Mouse (Mus musculus) olfactory bulb, adult 2 months (tissue): ENCODE measurements at regions not wholly inside any gene's neighbourhood (a gene's known extent, or its start where the extent isn't known, plus 50 kb on each side); places are given as distances from the start of the nearest gene placed in this dataset.

Experiments
- H3K27ac ChIP-seq: fragments of 200-500 bp; 2 replicates; pipeline ENCODE4 v1.5.1; 2012; ENCODE audit warnings: low read depth, low read length; ENCODE audit not compliant: insufficient read depth
- H3K4me1 ChIP-seq: fragments of 200-500 bp; 2 replicates; pipeline ENCODE4 v1.6.1; 2012; ENCODE audit warnings: low read length; ENCODE audit not compliant: control insufficient read depth, insufficient read depth
- H3K4me3 ChIP-seq: fragments of 200-500 bp; 2 replicates; pipeline ENCODE4 v1.5.1; 2012; ENCODE audit warnings: mild to moderate bottlenecking, low read depth, low read length, moderate library complexity; ENCODE audit not compliant: insufficient read depth
- CTCF ChIP-seq: fragments of 200-500 bp; IDR thresholded peaks from 2 replicates; pipeline ENCODE4 v1.5.1; 2012; ENCODE audit warnings: low read depth, mild to moderate bottlenecking, low read length, moderate library complexity; ENCODE audit not compliant: insufficient read depth
- POLR2A ChIP-seq: fragments of 200-500 bp; IDR thresholded peaks from 2 replicates; pipeline ENCODE4 v1.6.1; 2012; ENCODE audit warnings: mild to moderate bottlenecking, low read depth, low read length, moderate library complexity; ENCODE audit not compliant: insufficient read depth
- WGBS: fragments of 180-500 bp; shearing (Covaris S2); methylation state at CpG from one replicate; pipeline ENCODE4 v1.1.7; 2018; 5-methylcytosine and 5-hydroxymethylcytosine counted together

- no peak overlapping the region for H3K4me3 ChIP-seq
- WGBS: 17% methylated on average over 6 of the region's 6 CpGs
- TF ChIP-seq CTCF (no peak), POLR2A (no peak)
- peaks cover 11% of the 10 kb centered on the region for H3K4me1 ChIP-seq
- peak overlapping the region; percentile 56; the same call in 1 of the 2 replicates for H3K27ac ChIP-seq
Measured at GRCm38 (mm10) chr9:61862071-61862480, 52.3 kb downstream of the Rplp1 start.

- 57% methylated on average over 2 of the region's 2 CpGs for WGBS
- no peak overlapping the region for H3K27ac ChIP-seq
- H3K4me3 ChIP-seq: no peak overlapping the region
- TF ChIP-seq POLR2A (no peak), CTCF (no peak)
- H3K4me1 ChIP-seq: peaks cover 26% of the 10 kb centered on the region
Measured at GRCm38 (mm10) chr9:61860147-61860546, 54.2 kb downstream of the Rplp1 start.

- no peak overlapping the region for H3K27ac ChIP-seq
- H3K4me3 ChIP-seq: no peak overlapping the region
- 78% methylated on average over 6 of the region's 6 CpGs for WGBS
- H3K4me1 ChIP-seq: peaks cover 33% of the 10 kb centered on the region
- TF ChIP-seq CTCF (no peak), POLR2A (no peak)
Measured at GRCm38 (mm10) chr9:61859438-61859837, 54.9 kb downstream of the Rplp1 start.

DNA sequence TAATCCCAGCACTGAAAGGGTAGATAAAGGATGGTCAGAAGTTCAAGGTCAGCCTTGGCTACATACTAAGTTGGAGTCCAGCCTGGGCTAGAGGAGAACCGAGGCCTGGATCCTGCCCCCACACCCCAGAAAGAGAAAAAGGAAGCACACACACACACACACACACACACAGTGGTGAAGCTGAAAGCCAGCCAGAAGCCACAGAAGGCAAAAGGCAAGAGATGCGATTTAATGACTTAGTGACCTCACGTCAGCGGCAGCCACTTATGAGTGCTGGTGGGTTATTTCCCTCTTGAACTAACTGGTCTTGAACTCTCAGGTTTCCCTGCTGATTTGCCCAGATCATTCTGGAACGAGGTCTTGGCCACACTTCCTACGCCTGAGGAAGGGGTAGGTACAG, 56.5 kb downstream of the Rplp1 start:
- no peak overlapping the region for H3K27ac ChIP-seq
- WGBS: 85% methylated on average over 6 of the region's 6 CpGs
- no peak overlapping the region for H3K4me3 ChIP-seq
- no peak for TF ChIP-seq CTCF
- no peak for TF ChIP-seq POLR2A
- peaks cover 43% of the 10 kb centered on the region for H3K4me1 ChIP-seq

DNA sequence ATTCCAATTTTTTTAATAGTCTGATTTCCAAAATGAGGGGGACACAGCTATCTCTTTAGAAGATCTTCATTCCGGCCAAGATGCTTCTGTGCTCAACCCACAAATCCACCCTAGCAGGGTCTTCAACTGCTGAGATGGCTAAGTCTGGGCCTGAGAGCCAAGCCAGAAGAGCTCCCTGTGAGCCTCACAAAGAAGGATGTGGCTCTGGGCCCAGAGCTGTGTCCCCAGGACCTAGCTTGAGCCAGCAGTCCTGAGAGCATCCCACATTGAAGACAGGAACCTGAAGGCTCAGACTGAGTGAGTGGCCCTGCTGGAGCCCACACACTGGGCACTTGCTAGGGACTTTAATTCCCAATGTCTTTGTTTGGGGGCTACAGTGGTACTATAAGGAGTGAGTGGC, 57.7 kb downstream of the Rplp1 start:
- TF ChIP-seq CTCF: no peak
- TF ChIP-seq POLR2A: no peak
- peaks cover 33% of the 10 kb centered on the region for H3K4me1 ChIP-seq
- no peak overlapping the region for H3K27ac ChIP-seq
- 76% methylated on average over 1 of the region's 1 CpGs for WGBS
- no peak overlapping the region for H3K4me3 ChIP-seq

DNA sequence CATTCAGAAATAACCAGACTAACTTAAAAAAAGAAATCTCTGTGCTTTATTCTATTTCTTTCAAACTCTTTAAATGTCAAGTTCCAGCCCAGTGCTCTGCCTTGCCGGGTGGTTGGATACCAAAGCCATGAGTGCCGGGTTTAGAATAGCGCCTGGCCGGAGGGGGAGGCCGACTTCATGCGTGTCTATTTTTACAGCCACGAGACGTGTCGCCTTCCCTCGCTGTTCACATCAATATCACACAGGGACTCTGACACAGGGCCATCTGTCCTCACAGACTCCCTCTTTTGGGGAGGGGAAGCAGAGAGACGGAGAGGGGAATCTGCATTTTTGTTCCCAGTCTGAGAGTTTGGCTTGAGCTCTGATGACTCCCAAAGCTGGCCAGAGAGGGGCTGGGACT, 58.7 kb downstream of the Rplp1 start:
- 62% methylated on average over 11 of the region's 11 CpGs for WGBS
- H3K4me1 ChIP-seq: peaks cover 31% of the 10 kb centered on the region

DNA sequence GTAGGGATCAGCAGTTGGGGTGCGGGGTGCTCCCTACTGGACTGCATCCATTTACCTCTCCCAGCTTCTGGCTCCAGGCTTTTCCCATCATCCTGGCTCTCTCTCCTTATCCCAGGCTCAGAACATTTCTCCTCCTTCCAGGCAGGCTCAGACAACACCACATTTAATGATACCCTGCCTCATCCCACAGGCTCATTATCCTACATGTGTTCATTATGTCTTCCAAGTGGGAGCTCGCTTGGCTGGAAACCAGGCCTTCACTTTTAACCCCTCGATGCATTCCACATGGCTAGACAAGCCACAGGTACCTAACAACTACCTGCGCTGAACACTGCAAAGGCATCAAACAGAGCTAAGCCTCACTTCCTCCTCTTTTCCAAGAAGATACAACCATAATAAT, 60.5 kb downstream of the Rplp1 start:
- TF ChIP-seq POLR2A (no peak), CTCF (no peak)

More for the DNA sequence above, 58.7 kb downstream of the Rplp1 start:
- Histone ChIP-seq H3K4me3 (no peak overlapping the region), H3K27ac (no peak overlapping the region)
- TF ChIP-seq CTCF (no peak), POLR2A (no peak)

DNA sequence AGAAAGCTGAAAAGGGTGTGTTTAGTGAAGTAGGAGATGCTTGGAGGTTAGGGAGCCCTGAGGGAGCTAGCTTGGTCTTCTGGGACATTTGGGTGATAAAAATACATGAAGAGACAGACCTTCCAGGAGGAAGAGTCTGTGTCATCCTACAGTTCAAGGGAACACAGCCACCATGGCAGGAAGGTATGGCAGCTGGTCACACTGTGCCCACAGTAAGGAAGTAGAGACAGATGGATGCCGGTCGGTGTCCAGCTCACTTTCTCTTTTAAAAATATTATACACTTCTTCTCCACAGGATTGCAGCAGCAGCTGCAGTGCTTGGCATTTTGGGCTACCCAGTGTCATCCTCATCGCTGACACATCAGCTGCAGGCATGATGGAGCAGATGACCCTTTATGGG, 63.0 kb downstream of the Rplp1 start:
- TF ChIP-seq CTCF: no peak
- TF ChIP-seq POLR2A: no peak
- 96% methylated on average over 3 of the region's 3 CpGs for WGBS
- no peak overlapping the region for H3K27ac ChIP-seq

More for the DNA sequence above, 60.5 kb downstream of the Rplp1 start:
- H3K27ac ChIP-seq: peak overlapping the region; percentile 52
- H3K4me1 ChIP-seq: peaks cover 31% of the 10 kb centered on the region
- H3K4me3 ChIP-seq: no peak overlapping the region
- WGBS: 33% methylated on average over 4 of the region's 4 CpGs

GRCm38 (mm10) chr9:61848401-61848800, 65.9 kb downstream of the Rplp1 start:
- no peak for TF ChIP-seq POLR2A
- no peak for TF ChIP-seq CTCF
- no peak overlapping the region for H3K4me3 ChIP-seq
- H3K27ac ChIP-seq: no peak overlapping the region
- WGBS: 94% methylated on average over 2 of the region's 2 CpGs
- H3K4me1 ChIP-seq: peaks cover 3% of the 10 kb centered on the region

More for the DNA sequence above, 63.0 kb downstream of the Rplp1 start:
- no peak overlapping the region for H3K4me3 ChIP-seq
- peaks cover 27% of the 10 kb centered on the region for H3K4me1 ChIP-seq

GRCm38 (mm10) chr9:61847496-61847895, 66.8 kb downstream of the Rplp1 start:
- Histone ChIP-seq H3K27ac (no peak overlapping the region), H3K4me1 (no peaks in the 10 kb centered on the region), H3K4me3 (no peak overlapping the region)
- no peak for TF ChIP-seq CTCF
